Mouse (Mus musculus) left cerebral cortex, adult 8-10 months (tissue): Measurements from ENCODE around the gene Cnpy4. TPM values are rescaled to one million over a fixed set of nuclear protein-coding genes. Genes with fewer than 3 reads are reported as not detected.
"Not testable (repeated sequence)": the region's sequence is repeated elsewhere in the genome, so short reads cannot be mapped to it uniquely, and the experiment has no call there.

Experiments
- DNase-seq, 2 experiments: peaks; one replicate each; pipeline ENCODE4 v3.0.0; 2022; ENCODE audit warnings: low spot score in 2 of 2
- microRNA-seq, 2 experiments: library from miRNA; unstranded; fragments of <30 nt; microRNA quantifications; one replicate each; pipeline ENCODE4 v1.2.0; 2022
- total RNA-seq, 4 experiments: library from RNA; stranded (reverse); gene quantifications; 2 replicates each; pipeline ENCODE4 v1.2.4; 2022

The Cnpy4 gene
- total RNA-seq, 4 experiments from 2014 or later: 11.7 to 14.7 (median 12.5) TPM

- DNase-seq: no peak
Observed at GRCm38 (mm10) chr5:138202086-138202485, 14.8 kb downstream of the Cnpy4 start.

DNA sequence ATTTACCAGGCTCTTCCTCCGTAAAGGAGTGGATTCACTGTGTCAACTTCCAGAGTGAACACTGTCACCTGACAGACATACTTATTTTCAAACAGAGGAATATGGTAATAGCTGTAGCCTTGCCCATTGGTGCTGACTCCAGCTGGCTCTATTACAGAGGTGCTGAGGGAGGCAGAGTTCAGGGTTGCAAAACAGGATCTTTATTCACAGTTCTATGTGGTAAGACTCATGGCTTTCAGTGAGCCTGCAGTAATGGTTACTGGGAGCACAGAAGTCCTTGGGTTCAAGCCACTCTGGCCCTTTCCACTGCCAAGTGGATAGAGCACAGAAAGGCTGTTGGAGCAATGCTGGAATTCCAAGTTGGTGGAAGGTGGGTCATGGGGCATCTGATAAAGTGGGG is 20.0 kb downstream of the Cnpy4 start:
- DNase-seq: no peak

GRCm38 (mm10) chr5:138207873-138208272 is 20.6 kb downstream of the Cnpy4 start:
- no peak for DNase-seq

DNA sequence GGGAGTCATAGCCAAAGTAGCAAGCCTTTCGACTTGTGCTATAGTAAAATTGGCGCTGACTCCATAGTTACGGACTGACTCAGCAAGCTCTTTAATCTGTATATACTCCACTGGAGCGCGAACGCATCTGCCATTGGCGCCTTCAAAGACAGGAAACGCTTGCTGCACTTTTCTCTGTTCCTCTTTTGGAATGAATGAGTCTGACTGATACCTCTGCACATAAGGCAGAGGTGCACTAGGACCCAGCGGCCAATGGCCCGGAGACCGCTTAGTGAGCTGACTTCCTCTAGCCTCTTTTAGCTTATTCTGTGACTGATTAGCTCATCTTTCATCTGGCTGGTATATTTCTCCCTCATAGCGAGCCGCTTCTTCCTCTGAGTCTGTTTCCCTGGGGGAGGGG is 29.3 kb downstream of the Cnpy4 start:
- not testable (repeated sequence) for DNase-seq

DNA sequence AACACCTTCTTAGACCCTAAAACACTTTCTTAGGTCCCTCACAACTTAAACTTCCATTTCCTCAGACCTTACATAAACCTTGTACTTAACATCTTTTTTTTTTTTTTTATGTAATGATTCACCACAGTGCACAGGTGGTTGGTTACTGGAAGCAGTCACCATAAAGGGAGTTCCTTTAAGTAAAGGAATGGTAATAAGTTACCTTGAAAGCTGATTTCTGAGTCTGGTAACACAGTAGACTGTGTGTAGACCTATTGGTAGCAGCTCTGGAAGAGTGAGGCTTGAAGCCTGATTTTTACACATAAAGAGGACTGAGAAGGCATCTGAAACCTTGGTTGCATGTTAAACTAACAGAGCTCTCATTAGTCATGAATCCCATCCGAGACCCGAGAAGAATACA is 32.6 kb downstream of the Cnpy4 start:
- DNase-seq: no peak

- peak; percentile 29 to 80 for DNase-seq
Observed at GRCm38 (mm10) chr5:138222111-138222510, 34.8 kb downstream of the Cnpy4 start.

DNA sequence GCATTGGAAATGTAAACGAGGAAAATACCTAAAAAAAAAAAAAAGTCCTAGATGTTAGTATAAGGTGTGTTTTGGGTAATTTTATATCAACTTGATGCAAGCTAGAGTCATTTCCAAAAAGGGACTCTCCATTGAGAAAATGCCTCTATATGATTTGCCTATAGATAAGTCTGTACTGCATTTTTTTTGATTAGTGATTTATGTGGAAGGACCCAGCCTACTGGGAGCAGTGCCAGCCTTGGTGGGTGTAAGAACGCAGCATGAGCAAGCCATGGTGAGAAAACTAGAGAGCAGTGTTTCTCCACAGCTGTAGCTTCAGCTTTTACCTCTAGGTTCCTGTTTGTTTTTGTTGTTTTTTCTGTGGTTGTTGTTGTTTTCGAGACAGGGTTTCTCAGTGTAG is 36.0 kb downstream of the Cnpy4 start:
- DNase-seq: no peak

GRCm38 (mm10) chr5:138225700-138226099 is 38.4 kb downstream of the Cnpy4 start, which contains the start of gene Nxpe5:
Gene Nxpe5 (plus strand): TSS chr5:138225898.
- no peak for DNase-seq

DNA sequence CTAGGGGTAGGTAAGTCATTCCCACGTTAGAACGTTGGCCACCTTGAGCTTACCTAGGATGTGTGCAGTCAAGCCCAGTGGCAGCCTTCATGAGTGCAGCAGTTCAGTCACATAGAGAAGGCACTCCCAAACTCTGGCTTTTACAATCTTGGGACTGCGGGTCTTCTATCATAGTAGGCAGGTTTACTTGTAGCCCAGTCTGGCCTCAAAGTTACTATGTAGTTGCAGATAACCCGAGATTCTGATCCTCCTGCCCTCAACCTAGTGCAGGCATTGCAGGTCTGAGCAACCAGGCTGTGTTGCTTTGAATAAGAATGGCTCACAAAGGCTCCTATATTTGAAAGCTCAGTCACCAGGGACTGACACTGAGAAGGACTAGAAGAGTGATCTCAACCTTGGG is 39.2 kb downstream of the Cnpy4 start:
- DNase-seq: no peak

DNA sequence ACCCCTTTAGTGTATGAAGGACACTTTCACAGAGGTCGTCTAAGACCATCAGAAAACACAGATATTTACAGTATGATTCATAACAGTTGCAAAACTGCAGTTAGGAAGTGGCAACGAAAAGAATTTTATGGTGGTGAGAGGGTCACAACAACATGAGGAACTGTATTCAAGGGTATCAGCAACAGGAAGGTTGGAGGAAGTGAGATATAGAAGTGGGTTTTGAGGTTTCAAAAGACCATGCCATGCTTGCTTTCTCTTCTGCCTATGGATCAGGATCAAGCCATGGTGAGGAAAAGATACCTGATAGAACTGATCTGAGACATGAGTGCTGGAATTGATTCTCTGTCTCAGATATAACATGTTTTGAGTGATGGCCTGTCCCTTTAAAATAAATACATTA is 40.1 kb downstream of the Cnpy4 start:
- DNase-seq: no peak

DNA sequence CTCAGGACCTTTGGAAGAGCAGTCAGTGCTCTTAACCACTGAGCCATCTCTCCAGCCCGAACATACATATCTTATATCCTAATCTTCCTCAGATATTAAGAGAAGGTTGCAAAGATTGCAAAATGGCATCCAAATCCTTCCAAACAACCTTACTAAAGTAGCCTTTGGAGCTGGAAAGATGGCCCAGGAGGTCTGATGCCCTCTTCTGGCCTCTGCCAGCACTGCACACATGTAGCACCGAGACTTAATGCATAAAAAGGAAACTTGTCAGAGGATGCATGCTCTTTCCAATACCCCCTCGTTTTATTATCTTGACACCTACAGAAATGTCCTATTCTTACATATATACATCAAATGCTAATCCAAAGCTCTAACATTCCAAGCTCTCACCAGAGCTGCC is 40.7 kb downstream of the Cnpy4 start:
- no peak for DNase-seq

- no peak for DNase-seq
Observed at GRCm38 (mm10) chr5:138229511-138229910, 42.2 kb downstream of the Cnpy4 start.

GRCm38 (mm10) chr5:138233778-138234177 is 46.5 kb downstream of the Cnpy4 start:
- DNase-seq: no peak

DNA sequence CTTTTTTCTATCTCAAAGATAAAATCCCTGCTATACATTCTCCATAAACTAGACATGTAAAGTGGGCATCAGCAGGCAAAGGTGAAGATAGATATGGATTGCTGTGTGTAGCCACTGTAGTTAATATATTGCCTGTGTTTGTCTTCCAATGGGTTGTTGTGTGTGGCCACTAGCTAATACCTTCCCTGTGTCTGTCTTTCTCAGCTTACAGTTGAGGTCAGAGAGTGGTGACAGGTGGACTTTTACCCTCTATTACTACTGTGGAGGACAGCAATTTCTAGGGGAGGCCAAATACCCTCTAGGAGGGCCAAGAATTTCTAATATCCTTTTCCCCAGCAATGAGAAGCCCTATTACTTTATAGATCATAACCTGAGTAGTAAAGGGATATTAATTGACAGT is 46.9 kb downstream of the Cnpy4 start:
- no peak for DNase-seq

DNA sequence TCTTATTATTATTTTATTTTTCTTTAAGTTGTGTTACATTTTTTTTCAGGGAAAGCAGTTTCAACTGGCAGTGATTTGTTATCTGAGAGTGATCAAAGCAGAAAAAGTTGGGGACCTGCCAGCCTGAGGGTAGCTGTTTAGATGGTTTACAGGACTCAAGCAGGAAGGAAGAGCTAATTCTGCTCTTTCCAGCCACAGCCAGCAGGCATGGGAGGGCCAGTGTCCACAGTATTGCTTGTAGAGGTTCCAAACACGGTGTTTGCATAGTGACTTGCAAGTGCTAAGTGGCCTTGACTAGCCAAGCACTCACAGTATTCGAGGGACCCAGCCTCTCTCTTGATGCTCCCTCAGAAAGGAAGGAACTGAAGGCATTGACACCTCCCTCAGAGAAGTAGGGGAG is 54.2 kb downstream of the Cnpy4 start:
- no peak for DNase-seq

Small RNAs within 50 kb of the gene (microRNA-seq; reads per million reads assigned to microRNA genes)
- 373 to 412 reads per million in 2 experiments for gene Mir106b
- 50.5 to 52.9 reads per million in 2 experiments for gene Mir25
- gene Mir93: 1,448 to 1,450 reads per million in 2 experiments

Other genes with a start within 250 kb of the Cnpy4 start
- gene Gjc3, start 224.4 kb upstream of the Cnpy4 start, total RNA-seq: 10 to 100 TPM; 22.7 to 28.6 (median 25.6) TPM
- gene Azgp1, start 206.0 kb upstream of the Cnpy4 start, total RNA-seq: not detected
- not detected for gene Smok3a, start 166.2 kb upstream of the Cnpy4 start, total RNA-seq
- gene Smok3b, start 166.1 kb upstream of the Cnpy4 start, total RNA-seq: not detected
- gene Smok3c, start 134.3 kb upstream of the Cnpy4 start, total RNA-seq: not detected
- gene Zkscan1, start 102.4 kb upstream of the Cnpy4 start, total RNA-seq: 10 to 100 TPM; 39.6 to 44.7 (median 42.9) TPM
- 10 to 100 TPM; 15.9 to 17.8 (median 16.3) TPM for gene Zscan21, start 70.6 kb upstream of the Cnpy4 start, total RNA-seq
- gene Zfp113, start 31.7 kb upstream of the Cnpy4 start, total RNA-seq: 10 to 100 TPM; 11.6 to 14.0 (median 13.4) TPM
- gene Cops6, start 26.4 kb upstream of the Cnpy4 start, total RNA-seq: 100 to 1,000 TPM; 133 to 147 (median 144) TPM
- 10 to 100 TPM; 21.6 to 28.1 (median 24.0) TPM for gene Ap4m1, start 15.5 kb upstream of the Cnpy4 start, total RNA-seq
- gene Mcm7, start 15.1 kb upstream of the Cnpy4 start, total RNA-seq: 10 to 100 TPM; 15.2 to 17.9 (median 15.9) TPM
- 10 to 100 TPM; 34.6 to 42.1 (median 38.8) TPM for gene Taf6, start within 50 bp of the Cnpy4 start, total RNA-seq
- gene Mblac1, start 6.8 kb downstream of the Cnpy4 start, total RNA-seq: 1 to 10 TPM; 7.4 to 9.1 (median 8.5) TPM
- gene Nxpe5, start 38.4 kb downstream of the Cnpy4 start, total RNA-seq: under 1 TPM in 3 of 4 experiments, not detected in 1; 0.19 to 0.23 (median 0.22) TPM
- 10 to 100 TPM; 50.8 to 61.6 (median 55.1) TPM for gene Lamtor4, start 68.0 kb downstream of the Cnpy4 start, total RNA-seq
- 10 to 100 TPM; 60.5 to 70.0 (median 66.1) TPM for gene BC037034, start 76.5 kb downstream of the Cnpy4 start, total RNA-seq
- 1 to 10 TPM; 2.8 to 5.2 (median 3.9) TPM for gene Gal3st4, start 85.4 kb downstream of the Cnpy4 start, total RNA-seq
- not detected for gene Gm43720, start 92.5 kb downstream of the Cnpy4 start, total RNA-seq
- gene Gpc2, start 92.5 kb downstream of the Cnpy4 start, total RNA-seq: 1 to 10 TPM in 3 of 4 experiments, under 1 TPM in 1; 0.94 to 1.7 (median 1.3) TPM
- gene Stag3, start 92.8 kb downstream of the Cnpy4 start, total RNA-seq: 1 to 10 TPM in 2 of 4 experiments, under 1 TPM in 2; 0.36 to 1.2 (median 0.89) TPM
- gene Pvrig, start 154.5 kb downstream of the Cnpy4 start, total RNA-seq: 1 to 10 TPM in 1 of 4 experiments, under 1 TPM in 3; 0.34 to 1.1 (median 0.59) TPM